Mouse (Mus musculus) left cerebral cortex, adult 11 months (tissue): ENCODE measurements at regions not wholly inside any gene's neighbourhood (a gene's known extent, or its start where the extent isn't known, plus 50 kb on each side); places are given as distances from the start of the nearest gene placed in this dataset.
"Not testable (repeated sequence)": the region's sequence is repeated elsewhere in the genome, so short reads cannot be mapped to it uniquely, and the experiment has no call there.

ENCODE experiments used
- DNase-seq: peaks from one replicate; pipeline ENCODE4 v3.0.0; 2022; ENCODE audit warnings: low spot score

DNA sequence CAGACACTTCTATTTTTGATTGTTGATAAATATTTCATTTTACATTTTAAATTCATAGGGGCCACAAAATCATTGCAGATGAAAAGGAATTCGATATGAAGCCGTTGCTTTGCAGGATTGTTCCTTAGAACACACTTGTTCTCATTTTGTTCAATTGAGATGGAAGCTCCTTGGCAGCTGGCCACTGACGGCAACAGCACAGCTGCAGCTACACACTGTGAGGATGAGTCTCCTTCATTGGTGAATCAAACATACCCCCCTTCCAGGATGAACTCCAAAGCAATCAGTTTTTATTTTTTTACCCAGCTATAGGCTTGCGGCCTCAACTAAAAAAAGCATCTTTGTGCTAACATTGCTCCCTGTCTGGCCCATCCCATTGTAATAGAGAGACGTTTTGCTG, 475.1 kb downstream of the Tbl1xr1 start:
- peak; percentile 25 for DNase-seq

DNA sequence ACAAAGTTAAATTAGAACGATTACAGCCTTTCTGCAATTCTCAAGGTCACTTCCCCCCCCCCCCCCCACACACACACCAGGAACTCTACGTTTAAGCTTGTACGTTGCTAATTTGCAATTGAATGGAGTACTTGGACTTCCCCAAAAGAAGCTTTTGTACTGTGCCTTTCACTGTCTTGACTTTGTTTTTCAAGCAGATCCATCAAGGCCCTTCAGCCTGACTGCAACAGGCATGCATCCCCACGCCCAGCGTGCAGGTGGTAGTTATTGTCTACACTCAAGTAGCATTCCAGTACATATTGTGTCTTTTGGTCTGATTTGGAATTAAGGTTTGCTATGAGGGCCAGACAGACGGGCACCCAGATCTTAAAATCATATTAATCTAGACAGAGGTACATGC, 483.1 kb downstream of the Tbl1xr1 start:
- DNase-seq = no peak

DNA sequence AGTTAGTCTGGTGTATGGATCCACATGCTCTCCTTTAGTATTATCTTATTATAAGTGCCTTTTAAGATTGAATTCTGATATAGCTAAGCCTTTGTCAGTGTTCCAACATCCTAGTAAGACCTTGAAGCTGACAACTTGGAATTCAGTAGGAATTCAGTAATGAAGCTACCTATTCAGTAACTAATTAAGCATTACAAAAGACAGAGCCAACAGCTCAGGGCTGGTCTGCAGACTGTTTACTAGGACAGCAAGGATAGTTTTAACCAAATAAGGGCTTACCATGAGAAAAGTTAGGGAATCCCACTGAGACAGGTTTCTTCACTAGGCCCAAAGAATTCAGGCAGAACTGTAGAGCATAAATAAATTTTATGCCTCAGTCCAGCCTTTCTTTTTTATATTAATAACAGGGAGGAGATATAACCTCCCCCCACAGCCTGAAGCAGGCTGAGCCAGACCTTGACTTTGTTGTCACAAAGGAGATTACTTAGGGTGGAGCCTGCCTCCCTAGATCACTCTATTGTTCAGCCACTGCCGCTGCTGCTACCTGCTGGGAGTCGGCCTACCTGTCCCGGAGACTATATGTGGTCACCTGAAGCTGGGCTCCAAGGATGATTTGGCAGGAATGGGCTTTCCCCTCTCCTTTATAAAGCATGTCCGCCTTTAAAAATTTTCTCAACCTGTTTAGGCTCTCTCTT, 484.2 kb downstream of the Tbl1xr1 start:
- not testable (repeated sequence) for DNase-seq
